Mouse (Mus musculus) gastrocnemius, postnatal 14 days (tissue): ENCODE measurements at regions not wholly inside any gene's neighbourhood (a gene's known extent, or its start where the extent isn't known, plus 50 kb on each side); places are given as distances from the start of the nearest gene placed in this dataset.

Experiments used
- DNase-seq: peaks from one replicate; pipeline ENCODE4 v3.0.0; 2021; ENCODE audit warnings: mixed read lengths
- intact Hi-C: fragments of 180-260 bp; cut with DNase I; formaldehyde crosslinking; loops from one replicate; pipeline ENCODE4 v1.15.1; 2025; ENCODE audit warnings: low total_unique reads

- no peak for DNase-seq
- intact Hi-C loops = no loop called here
Measured at GRCm38 (mm10) chr2:75496606-75497240, 162.3 kb upstream of the Hnrnpa3 start.

DNA sequence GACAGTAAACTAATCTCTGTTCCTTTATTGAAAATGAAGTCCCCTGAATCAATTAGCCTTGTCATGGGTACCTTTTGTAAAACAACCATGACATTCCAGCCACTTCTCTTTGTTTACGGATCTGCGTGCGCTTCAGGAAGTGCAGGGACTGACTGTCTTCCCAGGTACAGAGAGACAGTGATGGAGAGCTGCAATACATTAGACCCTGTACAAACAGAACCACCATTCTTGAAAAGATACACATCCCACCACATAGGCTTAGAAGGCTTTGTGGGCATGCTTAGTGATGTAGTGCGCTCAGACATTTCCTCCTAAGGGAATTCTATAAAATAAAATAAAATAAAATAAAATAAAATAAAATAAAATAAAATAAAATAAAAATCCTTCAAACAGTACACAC lies 148.8 kb upstream of the Hnrnpa3 start:
- no peak for DNase-seq
- intact Hi-C loops = no loop called here

GRCm38 (mm10) chr2:75512422-75513170 lies 146.5 kb upstream of the Hnrnpa3 start:
- no peak for DNase-seq
- intact Hi-C loops = no loop called here

DNA sequence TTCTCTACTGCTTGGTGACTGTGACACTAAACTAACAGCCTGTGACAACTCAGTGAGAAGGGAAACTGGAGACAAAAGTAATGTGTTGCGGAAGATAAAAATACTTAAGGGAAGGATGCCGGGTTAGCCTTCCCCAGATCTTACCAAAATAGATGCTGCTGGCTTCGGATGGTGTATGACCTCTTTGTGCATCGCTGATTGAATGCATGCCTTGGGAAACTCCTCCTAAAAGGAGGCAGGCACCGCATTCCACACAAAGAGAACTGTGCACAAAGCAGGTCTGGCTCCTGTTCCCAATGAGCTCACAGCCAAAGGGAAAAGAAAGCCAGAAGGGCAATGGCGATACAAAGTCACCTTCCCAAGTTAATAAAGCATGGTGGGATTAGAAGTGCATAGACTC lies 144.9 kb upstream of the Hnrnpa3 start:
- intact Hi-C loops = no loop called here

DNA sequence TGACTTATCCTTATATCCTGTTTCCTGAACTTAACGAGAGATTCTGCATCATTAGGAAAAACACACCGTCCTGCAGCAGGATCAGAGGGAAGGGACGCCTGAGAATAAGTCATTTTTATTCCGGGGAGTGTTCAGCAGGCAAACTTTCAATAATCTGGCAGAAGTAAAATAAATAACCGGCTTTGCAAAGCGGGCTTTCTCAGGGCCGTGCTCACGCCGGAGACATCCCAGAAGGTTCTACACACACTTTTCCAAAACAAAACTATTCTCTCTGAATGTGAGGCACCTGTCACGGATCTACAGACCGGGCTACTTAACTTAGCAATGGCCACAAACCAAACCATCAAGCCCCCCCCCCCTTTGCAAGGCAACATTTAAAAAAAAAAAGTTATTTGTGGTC lies 142.8 kb upstream of the Hnrnpa3 start:
- intact Hi-C loops = no loop called here
- no peak for DNase-seq

More for the DNA sequence above, 144.9 kb upstream of the Hnrnpa3 start:
- DNase-seq = no peak

GRCm38 (mm10) chr2:75517096-75517495 lies 142.0 kb upstream of the Hnrnpa3 start:
- intact Hi-C loops = no loop called here
- DNase-seq = no peak

- intact Hi-C loops = no loop called here
- DNase-seq = no peak
Measured at GRCm38 (mm10) chr2:75518607-75519006, 140.5 kb upstream of the Hnrnpa3 start.

GRCm38 (mm10) chr2:75525562-75525961 lies 133.5 kb upstream of the Hnrnpa3 start:
- intact Hi-C loops = no loop called here
- DNase-seq = no peak

DNA sequence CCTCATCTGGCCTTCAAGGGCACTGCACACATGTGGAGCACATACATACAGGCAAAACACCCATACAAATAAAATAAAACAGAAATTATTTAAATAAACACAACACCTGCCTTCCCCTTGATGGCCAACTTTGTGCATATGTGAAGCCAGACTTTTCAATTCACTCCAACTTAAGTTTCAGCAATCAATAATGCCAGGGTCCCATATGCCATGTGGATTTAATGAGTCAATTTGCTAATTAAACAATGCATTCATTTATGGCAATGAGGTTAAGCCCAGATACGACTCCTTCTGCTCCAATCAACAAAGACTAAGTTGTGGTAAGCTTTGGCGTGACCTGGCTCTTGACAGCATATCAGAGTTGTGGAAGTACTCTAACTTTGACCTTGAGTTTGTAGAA lies 130.4 kb upstream of the Hnrnpa3 start:
- DNase-seq = no peak
- intact Hi-C loops = no loop called here

- no peak for DNase-seq
- intact Hi-C loops = no loop called here
Measured at GRCm38 (mm10) chr2:75538114-75538513, 120.9 kb upstream of the Hnrnpa3 start.

- intact Hi-C loops = no loop called here
Measured at GRCm38 (mm10) chr2:75539726-75540125, 119.3 kb upstream of the Hnrnpa3 start.

DNA sequence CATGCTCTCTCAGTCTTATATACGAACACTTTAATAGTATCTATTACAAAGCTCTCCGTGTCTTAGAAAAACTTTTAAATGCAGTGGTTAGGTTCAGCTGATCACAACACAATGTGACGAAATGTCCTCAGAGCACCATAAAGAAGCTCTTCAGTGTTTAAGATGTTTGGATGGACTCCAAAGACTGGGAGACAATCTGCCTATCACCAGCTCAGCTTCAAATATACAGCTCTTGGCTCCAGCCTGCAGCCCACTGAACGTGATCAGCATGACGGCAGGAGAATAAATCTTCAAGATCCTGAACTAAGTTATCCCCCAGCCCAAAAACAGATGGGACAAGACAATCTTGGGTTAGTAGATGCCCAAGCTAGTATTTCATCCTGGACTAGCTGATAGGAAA lies 116.7 kb upstream of the Hnrnpa3 start:
- intact Hi-C loops = no loop called here
- no peak for DNase-seq

More at GRCm38 (mm10) chr2:75539726-75540125, 119.3 kb upstream of the Hnrnpa3 start:
- no peak for DNase-seq

GRCm38 (mm10) chr2:75542781-75543180 lies 116.3 kb upstream of the Hnrnpa3 start:
- DNase-seq = no peak
- intact Hi-C loops = no loop called here

DNA sequence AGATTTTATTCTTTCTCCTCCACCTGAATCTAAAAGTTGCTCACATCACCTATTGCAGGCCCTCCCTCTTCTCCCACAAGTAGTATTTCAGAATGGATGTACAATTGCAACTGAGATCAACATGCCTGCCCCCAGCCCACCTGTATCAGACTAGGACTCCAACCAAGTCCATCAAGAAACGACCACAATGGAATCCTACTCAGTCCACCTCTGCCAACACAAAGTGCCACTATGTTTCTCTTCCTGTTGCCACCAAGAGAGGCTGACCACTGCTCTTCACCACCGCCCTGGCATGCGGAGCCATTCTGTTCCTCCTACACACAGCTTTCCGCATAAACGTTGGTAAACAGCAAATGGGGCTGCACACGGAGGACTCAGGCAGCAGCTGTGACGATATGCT lies 113.1 kb upstream of the Hnrnpa3 start:
- DNase-seq = no peak
- intact Hi-C loops = no loop called here

DNA sequence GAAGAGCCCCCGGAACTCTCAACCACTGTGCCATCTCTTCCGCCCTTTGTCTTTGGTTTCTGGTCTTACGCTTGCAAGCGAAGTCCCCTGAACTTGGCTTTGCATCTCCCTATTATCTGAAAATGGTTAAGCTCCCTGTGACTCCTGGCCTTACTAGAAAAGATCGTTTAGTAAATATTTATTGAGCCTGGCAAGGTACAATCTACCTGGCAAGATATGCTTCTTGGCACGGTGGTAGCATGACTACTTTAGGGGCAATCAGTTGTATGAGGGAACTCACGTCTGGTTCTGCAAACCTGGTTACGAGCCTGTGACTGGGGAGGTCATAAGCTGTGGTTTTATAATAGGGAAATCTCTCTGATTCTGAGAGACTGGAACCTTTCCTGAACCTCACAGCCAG lies 103.4 kb upstream of the Hnrnpa3 start:
- intact Hi-C loops = no loop called here
- DNase-seq = no peak

GRCm38 (mm10) chr2:75556744-75557143 lies 102.3 kb upstream of the Hnrnpa3 start:
- intact Hi-C loops = no loop called here

DNA sequence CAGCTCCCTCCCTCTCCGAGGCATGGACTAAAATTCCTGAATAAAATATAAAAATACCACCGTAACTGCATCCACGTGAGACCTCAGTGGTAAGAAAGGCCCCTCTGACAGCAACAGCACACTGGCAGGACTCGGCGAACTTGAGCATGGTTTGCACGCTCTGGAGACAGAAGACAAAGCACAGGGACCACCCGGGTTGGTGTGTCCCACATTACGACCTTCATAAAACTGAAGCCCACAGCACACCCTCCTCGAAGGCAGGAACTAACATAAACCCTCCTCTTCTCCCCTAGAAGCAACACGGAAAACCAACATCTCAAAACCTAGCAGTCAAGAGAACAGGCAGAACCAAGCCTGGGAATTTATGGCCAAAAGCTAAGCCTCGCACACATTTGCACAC lies 101.7 kb upstream of the Hnrnpa3 start:
- intact Hi-C loops = no loop called here
- no peak for DNase-seq

More at GRCm38 (mm10) chr2:75556744-75557143, 102.3 kb upstream of the Hnrnpa3 start:
- DNase-seq = no peak

- intact Hi-C loops = no loop called here
Measured at GRCm38 (mm10) chr2:75559920-75560319, 99.1 kb upstream of the Hnrnpa3 start.

DNA sequence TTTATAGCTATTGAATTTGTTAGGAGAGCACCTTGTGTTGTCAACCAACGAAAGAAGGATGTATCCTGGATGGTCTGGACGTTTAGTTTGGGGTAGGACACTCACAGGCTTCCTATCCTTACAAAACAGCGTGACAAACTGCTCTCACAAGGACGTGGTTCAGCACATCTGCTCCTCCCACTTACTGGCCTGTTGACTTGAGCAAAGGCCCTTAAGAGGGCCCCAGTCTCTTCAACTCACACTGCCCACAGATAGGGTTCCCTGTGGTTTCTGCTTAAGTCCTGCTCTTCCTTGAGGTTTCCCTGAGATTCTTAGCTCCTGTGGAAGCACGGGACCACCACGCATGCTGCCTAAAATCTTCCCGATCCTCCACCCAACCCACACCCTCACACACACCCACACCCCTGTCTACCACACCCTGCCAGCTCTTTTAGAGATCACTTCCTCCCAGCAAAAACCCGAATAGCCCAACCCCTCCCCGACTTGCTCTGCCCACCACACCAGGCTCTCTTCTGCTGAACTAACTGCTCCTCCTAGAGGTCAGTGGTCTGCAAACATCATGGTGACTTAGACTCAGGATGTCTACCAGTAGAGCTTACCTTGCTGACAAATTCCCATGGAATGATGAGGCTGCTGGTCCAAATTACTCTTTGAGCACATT lies 95.7 kb upstream of the Hnrnpa3 start:
- no peak for DNase-seq
- intact Hi-C loops = no loop called here

More at GRCm38 (mm10) chr2:75559920-75560319, 99.1 kb upstream of the Hnrnpa3 start:
- no peak for DNase-seq

- DNase-seq = no peak
- intact Hi-C loops = no loop called here
Measured at GRCm38 (mm10) chr2:75564809-75565208, 94.3 kb upstream of the Hnrnpa3 start.

- intact Hi-C loops = no loop called here
- DNase-seq = no peak
Measured at GRCm38 (mm10) chr2:75567131-75567530, 91.9 kb upstream of the Hnrnpa3 start.
